Mouse (Mus musculus): Measurements from ENCODE around the gene Otoa.

DNA sequence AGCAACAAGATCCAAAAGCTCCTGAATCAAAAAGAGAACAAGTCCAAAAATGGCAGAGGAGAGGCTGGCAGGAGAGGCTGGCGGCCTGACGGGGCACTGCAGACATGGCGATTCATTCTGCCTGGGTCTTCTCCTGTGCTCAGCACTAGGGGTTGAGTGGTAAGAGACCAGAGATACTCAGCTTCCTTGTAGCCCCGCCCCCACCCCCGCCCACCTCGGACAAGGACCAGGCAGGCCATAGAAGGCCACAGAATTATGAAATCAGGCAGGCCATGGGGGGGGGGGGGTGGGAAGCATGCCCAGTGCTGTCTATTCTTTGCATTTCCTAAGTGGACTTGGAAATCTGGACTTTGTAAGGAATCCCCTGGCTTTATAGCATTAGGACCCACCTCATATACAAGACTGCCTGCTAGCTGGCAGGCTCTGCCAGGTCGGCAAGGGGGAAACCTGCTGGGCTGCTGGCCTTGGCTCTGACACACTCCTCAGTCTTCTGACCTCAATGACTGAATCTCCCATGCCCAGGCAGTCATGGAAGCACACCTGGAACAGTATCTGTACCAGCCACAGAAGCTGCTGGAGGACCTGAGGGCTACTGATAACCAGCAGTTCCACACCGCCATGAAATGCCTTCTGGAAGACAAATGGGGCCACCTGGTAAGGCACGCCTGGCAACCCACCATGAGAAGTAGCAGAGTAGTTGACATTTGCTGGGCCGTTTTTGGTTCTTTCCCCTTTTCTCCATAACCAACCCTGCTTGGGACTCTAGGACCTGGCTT, 17.4 kb downstream of the Otoa start:
- no peak for TF ChIP-seq CTCF (IDR thresholded peaks at IDR 0.05; ENCODE audit: borderline replicate concordance, insufficient read depth, low read depth, low read length)
- no peak for TF ChIP-seq POLR2A (IDR thresholded peaks at IDR 0.05; ENCODE audit: borderline replicate concordance, insufficient read depth, low read length)

Data from cerebellum, adult 2 months (tissue).